Mouse (Mus musculus) heart, embryonic 15.5 days (tissue): ENCODE results near the gene Ampd2. TPM values are rescaled to one million over a fixed set of nuclear protein-coding genes. Genes with fewer than 3 reads are reported as not detected.

Source experiments
- ATAC-seq: fragments of 200-750 bp; cut with Nextera tagmentation; replicated peaks from 2 replicates; pipeline ENCODE4 v1.8.0; 2017; ENCODE audit warnings: low read depth, moderate TSS enrichment; ENCODE audit not compliant: insufficient number of reproducible peaks, insufficient read depth, low FRiP score
- H3K27ac ChIP-seq: fragments of 300-500 bp; sonication (generic); 2 replicates; pipeline ENCODE4 v1.5.1; 2015; ENCODE audit warnings: mild to moderate bottlenecking, inconsistent platforms
- H3K27me3 ChIP-seq: fragments of 300-500 bp; sonication (generic); 2 replicates; pipeline ENCODE4 v1.6.1; 2015; ENCODE audit warnings: inconsistent platforms
- H3K36me3 ChIP-seq: fragments of 300-500 bp; sonication (generic); 2 replicates; pipeline ENCODE4 v1.6.1; 2015; ENCODE audit warnings: mild to moderate bottlenecking, inconsistent platforms
- H3K4me1 ChIP-seq: fragments of 300-500 bp; sonication (generic); replicated peaks from 2 replicates; pipeline ENCODE4 v1.6.1; 2015; ENCODE audit warnings: inconsistent platforms
- H3K4me2 ChIP-seq: fragments of 300-500 bp; sonication (generic); 2 replicates; pipeline ENCODE4 v1.6.1; 2015; ENCODE audit warnings: inconsistent platforms, mild to moderate bottlenecking, moderate library complexity
- H3K4me3 ChIP-seq: fragments of 300-500 bp; sonication (generic); 2 replicates; pipeline ENCODE4 v1.5.1; 2015; ENCODE audit warnings: mild to moderate bottlenecking, inconsistent platforms
- H3K9ac ChIP-seq: fragments of 300-500 bp; sonication (generic); 2 replicates; pipeline ENCODE4 v1.6.1; 2015; ENCODE audit warnings: mild to moderate bottlenecking, inconsistent platforms
- H3K9me3 ChIP-seq: fragments of 300-500 bp; sonication (generic); replicated peaks from 2 replicates; pipeline ENCODE4 v1.6.1; 2016; ENCODE audit warnings: inconsistent platforms
- WGBS: fragments of 180-500 bp; shearing (Covaris S2); methylation state at CpG from one replicate; pipeline ENCODE4 v1.1.7; 2015; ENCODE audit warnings: mixed read lengths; 5-methylcytosine and 5-hydroxymethylcytosine counted together
- polyA plus RNA-seq: library from polyadenylated mRNA; unstranded; fragments of >200 nt; fragmentation: Nextera tagmentation; extraction: Ambion mirVana; gene quantifications from 2 replicates; pipeline ENCODE4 v1.2.1, GENCODE M21; 2015

Ampd2 gene
- polyA plus RNA-seq, 1 experiment from 2014 or later, result 22.5 TPM

GRCm38 (mm10) chr3:108067370-108067934 lies 19.0 kb downstream of the Ampd2 start:
- H3K4me3 ChIP-seq, result no peak overlapping the region
- H3K4me2 ChIP-seq, result no peak overlapping the region
- no peaks in the 10 kb centered on the region for H3K27me3 ChIP-seq
- no peaks in the 10 kb centered on the region for H3K9me3 ChIP-seq
- no peak for ATAC-seq
- no peaks in the 10 kb centered on the region for H3K36me3 ChIP-seq
- no peak overlapping the region for H3K27ac ChIP-seq
- H3K4me1 ChIP-seq, result peaks cover 12% of the 10 kb centered on the region
- 60% methylated on average over 6 of the region's 6 CpGs for WGBS
- no peak overlapping the region for H3K9ac ChIP-seq

GRCm38 (mm10) chr3:108065551-108065950 lies 20.9 kb downstream of the Ampd2 start:
- 76% methylated on average over 9 of the region's 9 CpGs for WGBS
- Histone ChIP-seq H3K4me1 (peaks cover 15% of the 10 kb centered on the region), H3K4me3 (no peak overlapping the region), H3K4me2 (no peak overlapping the region), H3K9ac (no peak overlapping the region), H3K27ac (no peak overlapping the region), H3K9me3 (no peaks in the 10 kb centered on the region), H3K27me3 (no peaks in the 10 kb centered on the region), H3K36me3 (no peaks in the 10 kb centered on the region)
- ATAC-seq, result no peak

- Histone ChIP-seq H3K4me2 (no peak overlapping the region), H3K4me3 (no peak overlapping the region), H3K27me3 (no peaks in the 10 kb centered on the region), H3K27ac (no peak overlapping the region), H3K36me3 (no peaks in the 10 kb centered on the region), H3K9me3 (no peaks in the 10 kb centered on the region), H3K9ac (no peak overlapping the region), H3K4me1 (peaks cover 12% of the 10 kb centered on the region)
- 43% methylated on average over 4 of the region's 4 CpGs for WGBS
- ATAC-seq, result no peak
Observed at GRCm38 (mm10) chr3:108064672-108065071, 21.8 kb downstream of the Ampd2 start.

- ATAC-seq, result no peak
- Histone ChIP-seq H3K36me3 (no peaks in the 10 kb centered on the region), H3K9ac (no peak overlapping the region), H3K4me1 (0 out of 2 replicates have a peak, but pooled peaks cover 3% of the 10 kb centered on the region), H3K27me3 (no peaks in the 10 kb centered on the region), H3K4me2 (no peak overlapping the region), H3K4me3 (no peak overlapping the region), H3K9me3 (no peaks in the 10 kb centered on the region), H3K27ac (no peak overlapping the region)
- WGBS, result 79% methylated on average over 8 of the region's 8 CpGs
Observed at GRCm38 (mm10) chr3:108062648-108063047, 23.8 kb downstream of the Ampd2 start.

GRCm38 (mm10) chr3:108061420-108061819 lies 25.0 kb downstream of the Ampd2 start:
- H3K36me3 ChIP-seq, result no peaks in the 10 kb centered on the region
- ATAC-seq, result no peak
- H3K27ac ChIP-seq, result no peak overlapping the region
- 0 out of 2 replicates have a peak overlapping the region, but pooled peaks have one; percentile 17 for H3K4me3 ChIP-seq
- H3K9me3 ChIP-seq, result no peaks in the 10 kb centered on the region
- H3K9ac ChIP-seq, result no peak overlapping the region
- no peaks in the 10 kb centered on the region for H3K27me3 ChIP-seq
- WGBS, result 13% methylated on average over 7 of the region's 7 CpGs
- peak overlapping the region; percentile 40 for H3K4me2 ChIP-seq
- H3K4me1 ChIP-seq, result 0 out of 2 replicates have a peak, but pooled peaks cover 3% of the 10 kb centered on the region

GRCm38 (mm10) chr3:108050493-108050892 lies 36.0 kb downstream of the Ampd2 start:
- no peaks in the 10 kb centered on the region for H3K9me3 ChIP-seq
- no peaks in the 10 kb centered on the region for H3K4me1 ChIP-seq
- no peak overlapping the region for H3K4me3 ChIP-seq
- no peak overlapping the region for H3K27ac ChIP-seq
- no peak overlapping the region for H3K9ac ChIP-seq
- no peaks in the 10 kb centered on the region for H3K36me3 ChIP-seq
- 84% methylated on average over 5 of the region's 5 CpGs for WGBS
- ATAC-seq, result no peak
- H3K27me3 ChIP-seq, result no peaks in the 10 kb centered on the region
- no peak overlapping the region for H3K4me2 ChIP-seq

GRCm38 (mm10) chr3:108048306-108048705 lies 38.1 kb downstream of the Ampd2 start:
- Histone ChIP-seq H3K4me3 (no peak overlapping the region), H3K4me1 (peaks cover 8% of the 10 kb centered on the region), H3K36me3 (no peaks in the 10 kb centered on the region), H3K4me2 (no peak overlapping the region), H3K27me3 (no peaks in the 10 kb centered on the region), H3K9me3 (no peaks in the 10 kb centered on the region), H3K9ac (no peak overlapping the region), H3K27ac (no peak overlapping the region)
- ATAC-seq, result no peak
- WGBS, result 46% methylated on average over 3 of the region's 3 CpGs

- H3K9me3 ChIP-seq, result no peaks in the 10 kb centered on the region
- H3K36me3 ChIP-seq, result no peaks in the 10 kb centered on the region
- no peak for ATAC-seq
- H3K4me1 ChIP-seq, result peaks cover 8% of the 10 kb centered on the region
- H3K4me3 ChIP-seq, result no peak overlapping the region
- no peaks in the 10 kb centered on the region for H3K27me3 ChIP-seq
- no peak overlapping the region for H3K4me2 ChIP-seq
- H3K9ac ChIP-seq, result no peak overlapping the region
- WGBS, result 74% methylated on average over 2 of the region's 2 CpGs
- no peak overlapping the region for H3K27ac ChIP-seq
Observed at GRCm38 (mm10) chr3:108046944-108047655, 39.4 kb downstream of the Ampd2 start.

- H3K27ac ChIP-seq, result peak within 1 kb of the TSS; percentile 80
- peak; percentile 89 for ATAC-seq
- H3K4me1 ChIP-seq, result peaks cover 8% of the 10 kb centered on the region
- H3K36me3 ChIP-seq, result no peaks in the 10 kb centered on the region
- H3K27me3 ChIP-seq, result no peaks in the 10 kb centered on the region
- WGBS, result 3% methylated on average over 29 of the region's 29 CpGs
- H3K4me2 ChIP-seq, result peak within 1 kb of the TSS; percentile 91
- no peaks in the 10 kb centered on the region for H3K9me3 ChIP-seq
- peak within 1 kb of the TSS; percentile 72 for H3K9ac ChIP-seq
- peak within 1 kb of the TSS; percentile 68 for H3K4me3 ChIP-seq
Observed at GRCm38 (mm10) chr3:108044394-108045140, 41.9 kb downstream of the Ampd2 start, which contains the start of gene Gstm4. Gene Gstm4 (minus strand): TSS chr3:108044894.

- H3K9ac ChIP-seq, result no peak overlapping the region
- WGBS, result 50% methylated on average over 5 of the region's 5 CpGs
- peaks cover 13% of the 10 kb centered on the region; the same call in 1 of the 2 replicates for H3K27me3 ChIP-seq
- H3K27ac ChIP-seq, result no peak overlapping the region
- H3K4me3 ChIP-seq, result no peak overlapping the region
- H3K9me3 ChIP-seq, result no peaks in the 10 kb centered on the region
- H3K36me3 ChIP-seq, result no peaks in the 10 kb centered on the region
- H3K4me1 ChIP-seq, result no peaks in the 10 kb centered on the region
- H3K4me2 ChIP-seq, result no peak overlapping the region
- ATAC-seq, result no peak
Observed at GRCm38 (mm10) chr3:108033156-108033555, 53.3 kb downstream of the Ampd2 start.

GRCm38 (mm10) chr3:108032113-108032512 lies 54.3 kb downstream of the Ampd2 start:
- Histone ChIP-seq H3K9ac (no peak overlapping the region), H3K4me1 (no peaks in the 10 kb centered on the region), H3K36me3 (no peaks in the 10 kb centered on the region), H3K4me2 (no peak overlapping the region), H3K27me3 (peaks cover 13% of the 10 kb centered on the region; the same call in 1 of the 2 replicates), H3K4me3 (no peak overlapping the region), H3K9me3 (no peaks in the 10 kb centered on the region), H3K27ac (no peak overlapping the region)
- no peak for ATAC-seq
